Mouse (Mus musculus) G1E (cell line): ENCODE measurements around the gene Gtpbp1. TPM values are rescaled to one million over a fixed set of nuclear protein-coding genes. Genes with fewer than 3 reads are reported as not detected.
A peak's percentile ranks its signal among the peaks of the same experiment; 100 is the strongest.
"Not testable (repeated sequence)": the region's sequence is repeated elsewhere in the genome, so short reads cannot be mapped to it uniquely, and the experiment has no call there.

Experiments
- ATAC-seq: 2 replicates; pipeline ENCODE4 v1.8.0; 2016; ENCODE audit warnings: mild to moderate bottlenecking; ENCODE audit not compliant: insufficient number of reproducible peaks, poor library complexity, low FRiP score, severe bottlenecking; ENCODE audit errors: extremely low read depth
- DNase-seq: peaks from one replicate; pipeline ENCODE4 v3.0.0; 2012; ENCODE audit warnings: low spot score
- H3K27me3 ChIP-seq: 2 replicates; pipeline ENCODE4 v1.6.1; 2012; ENCODE audit warnings: mild to moderate bottlenecking, low read length, inconsistent platforms; ENCODE audit not compliant: insufficient read depth
- H3K36me3 ChIP-seq: replicated peaks from 2 replicates; pipeline ENCODE3; 2012; ENCODE audit warnings: mild to moderate bottlenecking, inconsistent platforms
- H3K4me1 ChIP-seq: 2 replicates; pipeline ENCODE4 v1.6.1; 2012; ENCODE audit warnings: low read depth, low read length, inconsistent platforms, mixed read lengths; ENCODE audit not compliant: insufficient read depth
- H3K4me3 ChIP-seq: 2 replicates; pipeline ENCODE4 v1.5.1; 2012; ENCODE audit warnings: low read depth, mild to moderate bottlenecking, inconsistent platforms, low read length, moderate library complexity, mixed read lengths
- H3K9me3 ChIP-seq: replicated peaks from 2 replicates; pipeline ENCODE4 v1.6.1; 2012; ENCODE audit warnings: inconsistent platforms
- CTCF ChIP-seq: IDR thresholded peaks from 2 replicates; pipeline ENCODE4 v1.5.1; 2012; ENCODE audit warnings: low read depth, low read length, inconsistent platforms, mixed read lengths
- GATA1 ChIP-seq: IDR thresholded peaks from 2 replicates; pipeline ENCODE4 v1.6.1; 2012; ENCODE audit warnings: borderline replicate concordance, low read length, inconsistent platforms, mixed read lengths
- GATA2 ChIP-seq: IDR thresholded peaks from 2 replicates; pipeline ENCODE4 v1.6.1; 2012; ENCODE audit warnings: low read depth, low read length, inconsistent platforms, borderline replicate concordance
- POLR2AphosphoS5 ChIP-seq: IDR thresholded peaks from 2 replicates; pipeline ENCODE4 v1.6.1; 2012; ENCODE audit warnings: low read depth, low read length, inconsistent platforms; ENCODE audit not compliant: insufficient replicate concordance
- TAL1 ChIP-seq: conservative IDR thresholded peaks from 2 replicates; pipeline ENCODE4 v1.6.1; 2012; ENCODE audit warnings: low read depth, low read length, inconsistent platforms, mixed read lengths
- polyA plus RNA-seq: library from polyadenylated mRNA; stranded (reverse); fragments of >175 nt; gene quantifications from 2 replicates; pipeline ENCODE4 v1.2.3, GENCODE M21; 2012
- total RNA-seq, 2 experiments: library from RNA; stranded (forward) in 1 of 2; stranded (reverse) in 1 of 2; fragments of 200-1000 nt in 1 of 2; fragments of >200 nt in 1 of 2; fragmentation: Nextera tagmentation in 1 of 2; gene quantifications; 2 replicates each; pipeline ENCODE4 v1.2.3; 2014 to 2017

The Gtpbp1 gene
- total and polyA plus RNA-seq, 3 experiments, result 54.8 to 108 (median 63.7) TPM

DNA sequence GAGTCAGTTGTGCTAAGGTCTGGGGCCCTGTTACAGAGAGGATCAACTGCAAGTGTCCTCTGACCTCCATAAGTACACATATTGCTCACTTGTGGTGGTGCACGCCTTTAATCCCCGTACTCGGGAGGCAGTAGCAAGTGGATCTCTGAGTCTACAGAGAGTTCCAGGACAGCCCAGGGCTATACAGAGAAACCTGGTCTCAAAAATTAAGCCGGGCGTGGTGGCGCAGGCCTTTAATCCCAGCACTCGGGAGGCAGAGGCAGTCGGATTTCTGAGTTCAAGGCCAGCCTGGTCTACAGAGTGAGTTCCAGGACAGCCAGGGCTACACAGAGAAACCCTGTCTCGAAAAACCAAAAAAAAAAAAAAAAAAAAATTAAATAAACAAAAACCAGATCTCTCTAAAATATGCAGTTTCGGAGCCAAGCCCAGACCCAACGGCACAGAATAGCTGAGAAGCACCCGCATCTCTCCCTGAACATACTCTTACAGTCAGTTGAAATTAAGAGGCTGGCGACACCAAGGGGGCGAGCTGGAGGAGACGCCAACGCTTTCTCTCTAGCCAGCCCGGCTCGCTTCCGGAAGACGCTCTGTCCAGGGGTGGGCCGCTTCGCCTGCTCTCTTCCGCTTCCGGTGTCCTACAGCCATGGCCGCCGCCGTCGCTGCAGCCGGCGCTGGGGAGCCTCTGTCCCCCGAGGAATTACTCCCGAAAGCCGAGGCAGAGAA lies 20.2 kb upstream of the Gtpbp1 start, which contains the start of gene Tomm22:
Gene Tomm22, plus strand, starts transcription at position 613 of the 723 bp plus-strand sequence.
- no peak for TF ChIP-seq GATA1
- TF ChIP-seq CTCF, result no peak
- no peak for TF ChIP-seq POLR2AphosphoS5
- no peak for TF ChIP-seq GATA2
- TF ChIP-seq TAL1, result no peak
- peaks cover 71% of the 10 kb centered on the region for H3K36me3 ChIP-seq
- peak; percentile 78 for ATAC-seq

DNA sequence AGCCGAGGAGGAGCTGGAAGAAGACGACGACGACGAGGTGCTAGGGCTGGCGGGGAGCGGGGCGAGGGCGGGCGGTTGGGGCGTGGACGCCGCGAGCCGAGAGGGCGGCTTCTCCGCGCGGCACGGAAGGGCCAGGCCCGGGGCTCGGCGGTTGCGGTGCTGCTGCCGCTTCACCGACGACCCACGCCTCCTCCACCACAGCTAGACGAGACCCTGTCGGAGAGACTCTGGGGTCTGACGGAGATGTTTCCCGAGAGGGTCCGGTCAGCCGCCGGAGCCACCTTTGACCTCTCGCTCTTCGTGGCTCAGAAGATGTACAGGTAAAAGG lies 19.7 kb upstream of the Gtpbp1 start:
- Histone ChIP-seq H3K4me3 (peak overlapping the region; percentile 90), H3K4me1 (peaks cover 35% of the 10 kb centered on the region), H3K36me3 (peaks cover 70% of the 10 kb centered on the region), H3K9me3 (no peaks in the 10 kb centered on the region), H3K27me3 (no peaks in the 10 kb centered on the region)
- DNase-seq (no peak), ATAC-seq (no peak)
- TF ChIP-seq TAL1 (no peak), CTCF (no peak), POLR2AphosphoS5 (no peak)

More for the DNA sequence above, 20.2 kb upstream of the Gtpbp1 start, which contains the start of gene Tomm22:
- DNase-seq, result peak; percentile 87
- Histone ChIP-seq H3K9me3 (no peaks in the 10 kb centered on the region), H3K4me3 (peak within 1 kb of the TSS; percentile 90), H3K4me1 (peaks cover 32% of the 10 kb centered on the region), H3K27me3 (no peaks in the 10 kb centered on the region)

DNA sequence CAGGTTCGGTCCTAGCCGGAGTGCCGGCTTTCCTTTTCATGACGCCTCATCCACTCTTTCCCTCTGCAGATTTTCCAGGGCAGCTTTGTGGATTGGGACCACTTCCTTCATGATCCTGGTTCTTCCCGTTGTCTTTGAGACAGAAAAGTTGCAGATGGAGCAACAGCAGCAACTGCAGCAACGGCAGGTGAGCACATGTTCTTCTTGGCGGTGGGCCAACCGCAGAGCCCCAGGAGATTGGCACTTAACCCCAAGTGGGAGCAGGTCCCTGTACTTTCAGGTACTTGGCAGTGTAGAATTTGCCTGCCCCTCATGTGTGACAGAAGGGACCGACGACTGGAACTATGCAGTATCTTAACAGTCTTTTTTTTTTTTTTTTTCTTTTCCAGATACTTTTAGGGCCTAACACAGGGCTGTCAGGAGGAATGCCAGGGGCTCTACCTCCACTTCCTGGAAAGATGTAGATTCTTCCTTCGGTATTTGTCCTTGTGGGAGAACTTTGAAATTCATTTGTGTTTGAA lies 18.8 kb upstream of the Gtpbp1 start:
- Histone ChIP-seq H3K36me3 (peaks cover 70% of the 10 kb centered on the region), H3K4me3 (peak overlapping the region; percentile 90), H3K4me1 (peaks cover 31% of the 10 kb centered on the region)
- not testable (repeated sequence) for H3K27me3 ChIP-seq, ATAC-seq, DNase-seq, H3K9me3 ChIP-seq

DNA sequence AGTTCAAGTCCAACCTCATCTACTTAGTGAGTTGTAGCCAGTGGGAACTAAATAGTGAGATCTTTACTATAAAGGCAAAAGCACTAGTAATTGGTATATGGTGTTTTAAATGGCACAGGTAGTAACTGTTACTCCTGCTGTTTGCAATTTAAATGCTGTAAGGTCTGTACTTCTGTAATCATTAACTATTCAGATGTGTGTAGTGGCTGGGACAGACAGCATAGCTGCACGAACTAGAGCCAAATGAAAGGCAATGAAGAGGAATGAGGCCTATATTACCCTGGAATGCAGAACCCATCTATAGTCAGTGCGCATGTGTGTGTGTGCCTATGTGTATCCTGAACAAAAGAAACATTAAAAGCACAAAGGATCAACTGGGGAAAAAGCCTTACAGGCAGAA lies 12.7 kb upstream of the Gtpbp1 start:
- DNase-seq (no peak), ATAC-seq (no peak)
- Histone ChIP-seq H3K9me3 (no peaks in the 10 kb centered on the region), H3K4me1 (peaks cover 49% of the 10 kb centered on the region), H3K36me3 (peaks cover 90% of the 10 kb centered on the region), H3K27me3 (no peaks in the 10 kb centered on the region), H3K4me3 (no peak overlapping the region)
- no peak for TF ChIP-seq POLR2AphosphoS5

DNA sequence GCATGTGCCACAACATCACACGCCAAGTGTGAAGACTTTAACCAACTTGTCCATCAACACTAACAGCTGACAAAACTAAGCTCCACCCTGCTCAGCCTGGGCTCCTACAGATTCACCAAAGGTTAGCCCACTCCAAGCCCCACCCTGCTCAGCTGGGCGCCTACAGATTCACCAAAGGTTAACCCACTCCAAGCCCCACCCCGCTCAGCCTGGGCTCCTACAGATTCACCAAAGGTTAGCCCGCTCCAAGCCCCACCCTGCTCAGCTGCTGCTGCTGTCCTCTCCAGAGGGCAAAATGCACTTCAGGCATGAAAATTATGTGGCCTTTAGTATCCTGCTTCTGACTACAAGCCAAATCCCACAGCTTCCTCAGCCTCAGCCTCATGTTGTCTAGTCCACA lies 8.7 kb upstream of the Gtpbp1 start:
- Histone ChIP-seq H3K36me3 (peaks cover 85% of the 10 kb centered on the region), H3K4me1 (peaks cover 73% of the 10 kb centered on the region), H3K27me3 (no peaks in the 10 kb centered on the region), H3K4me3 (peak overlapping the region; percentile 10; the same call in 1 of the 2 replicates), H3K9me3 (no peaks in the 10 kb centered on the region)
- TF ChIP-seq GATA2 (no peak), CTCF (no peak), GATA1 (no peak), TAL1 (no peak), POLR2AphosphoS5 (no peak)
- ATAC-seq (no peak), DNase-seq (no peak)

DNA sequence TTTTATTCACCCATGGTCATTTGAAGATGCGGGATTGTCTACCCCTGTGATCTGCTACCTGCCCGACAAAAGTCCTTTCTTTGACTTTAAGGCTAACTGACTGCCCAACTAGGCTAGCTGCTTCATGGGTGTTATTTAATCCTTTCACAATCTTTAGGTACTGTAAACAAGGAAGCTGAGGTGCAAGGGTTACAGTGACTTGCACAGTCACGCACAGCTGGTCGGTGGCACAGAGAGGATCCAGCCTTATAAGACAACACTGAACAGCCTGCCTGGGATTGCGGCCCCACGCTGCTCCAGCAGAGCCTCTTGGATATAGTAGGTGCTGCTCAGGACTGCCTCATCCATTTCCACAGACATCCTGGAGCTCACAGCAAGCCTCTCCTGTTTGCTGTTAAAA lies 7.5 kb upstream of the Gtpbp1 start:
- TF ChIP-seq GATA2 (no peak), CTCF (no peak), TAL1 (no peak), POLR2AphosphoS5 (no peak), GATA1 (no peak)
- H3K4me1 ChIP-seq, result peaks cover 68% of the 10 kb centered on the region
- no peaks in the 10 kb centered on the region for H3K9me3 ChIP-seq
- H3K4me3 ChIP-seq, result peak overlapping the region; percentile 53; the same call in 1 of the 2 replicates
- H3K36me3 ChIP-seq, result peaks cover 74% of the 10 kb centered on the region
- no peak for DNase-seq
- no peak for ATAC-seq
- no peaks in the 10 kb centered on the region for H3K27me3 ChIP-seq
